Mouse (Mus musculus): ENCODE results near the gene Olfr31.

Olfr31 gene

GRCm38 (mm10) chr14:14322528-14322927 lies at the start of gene Olfr31:
Gene Olfr31, plus strand, starts transcription at chr14:14322828.
- no peak for DNase-seq (ENCODE audit: low read depth, low spot score)

GRCm38 (mm10) chr14:14294426-14294825 lies 28.2 kb upstream of the Olfr31 start:
- peak; percentile 54 for DNase-seq (ENCODE audit: low read depth, low spot score)

GRCm38 (mm10) chr14:14308938-14309337 lies 13.7 kb upstream of the Olfr31 start:
- no peak for DNase-seq (ENCODE audit: low read depth, low spot score)

- no peak for DNase-seq (ENCODE audit: low read depth, low spot score)
These were observed 13.2 kb upstream of the Olfr31 start for GRCm38 (mm10) chr14:14309416-14309815.

GRCm38 (mm10) chr14:14345113-14345871 lies 22.7 kb downstream of the Olfr31 start:
- DNase-seq (ENCODE audit: low read depth, low spot score): peak; percentile 49

- DNase-seq (ENCODE audit: low read depth, low spot score): peak; percentile 78
These were observed 23.6 kb downstream of the Olfr31 start, which contains the start of gene Il3ra for GRCm38 (mm10) chr14:14345948-14346812. Gene Il3ra, plus strand, starts transcription at chr14:14346275.

GRCm38 (mm10) chr14:14346813-14347100 lies 24.1 kb downstream of the Olfr31 start:
- no peak for DNase-seq (ENCODE audit: low read depth, low spot score)

GRCm38 (mm10) chr14:14347151-14347835 lies 24.7 kb downstream of the Olfr31 start:
- peak; percentile 47 for DNase-seq (ENCODE audit: low read depth, low spot score)

- peak; percentile 46 for DNase-seq (ENCODE audit: low read depth, low spot score)
These were observed 25.4 kb downstream of the Olfr31 start for GRCm38 (mm10) chr14:14347836-14348621.

GRCm38 (mm10) chr14:14348674-14349401 lies 26.2 kb downstream of the Olfr31 start:
- no peak for DNase-seq (ENCODE audit: low read depth, low spot score)

- peak; percentile 19 for DNase-seq (ENCODE audit: low read depth, low spot score)
These were observed 27.0 kb downstream of the Olfr31 start for GRCm38 (mm10) chr14:14349485-14350262.

- DNase-seq (ENCODE audit: low read depth, low spot score): no peak
These were observed 27.9 kb downstream of the Olfr31 start for GRCm38 (mm10) chr14:14350263-14351147.

GRCm38 (mm10) chr14:14351148-14351455 lies 28.5 kb downstream of the Olfr31 start:
- DNase-seq (ENCODE audit: low read depth, low spot score): no peak

- no peak for DNase-seq (ENCODE audit: low read depth, low spot score)
These were observed 29.3 kb downstream of the Olfr31 start for GRCm38 (mm10) chr14:14351721-14352590.

GRCm38 (mm10) chr14:14352606-14353005 lies 30.0 kb downstream of the Olfr31 start:
- DNase-seq (ENCODE audit: low read depth, low spot score): no peak

GRCm38 (mm10) chr14:14353081-14353732 lies 30.6 kb downstream of the Olfr31 start:
- DNase-seq (ENCODE audit: low read depth, low spot score): no peak

GRCm38 (mm10) chr14:14353740-14354510 lies 31.3 kb downstream of the Olfr31 start:
- DNase-seq (ENCODE audit: low read depth, low spot score): no peak

Data from 3T3-L1 (cell line).